Mouse (Mus musculus): ENCODE results near the gene Smpdl3a.

Smpdl3a gene

DNA sequence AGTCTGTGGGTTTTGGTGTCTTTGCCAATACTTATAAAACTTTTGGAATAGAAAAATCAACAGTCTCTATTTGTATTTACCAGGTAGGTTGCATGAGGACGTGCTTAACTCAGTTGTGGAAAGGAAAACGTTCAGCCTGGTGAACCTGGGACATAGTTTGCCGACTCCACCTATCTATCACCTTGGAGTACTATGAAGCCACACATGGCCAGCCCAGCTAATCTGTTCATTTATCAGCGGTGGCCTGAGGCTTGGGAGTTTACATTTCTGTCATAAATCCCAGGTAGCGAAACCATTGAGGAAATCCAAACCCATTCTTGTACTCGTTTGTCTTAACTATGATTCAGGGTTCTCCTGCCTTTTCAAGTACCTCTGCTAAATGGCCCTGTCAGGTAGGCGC, at the start of gene Smpdl3a:
TSS of gene Smpdl3a (plus strand) at position 318 of the 400 bp plus-strand sequence.
- no peak for DNase-seq

- no peak for DNase-seq
Observed at GRCm38 (mm10) chr10:57745452-57745851, 48.7 kb upstream of the Smpdl3a start.

DNA sequence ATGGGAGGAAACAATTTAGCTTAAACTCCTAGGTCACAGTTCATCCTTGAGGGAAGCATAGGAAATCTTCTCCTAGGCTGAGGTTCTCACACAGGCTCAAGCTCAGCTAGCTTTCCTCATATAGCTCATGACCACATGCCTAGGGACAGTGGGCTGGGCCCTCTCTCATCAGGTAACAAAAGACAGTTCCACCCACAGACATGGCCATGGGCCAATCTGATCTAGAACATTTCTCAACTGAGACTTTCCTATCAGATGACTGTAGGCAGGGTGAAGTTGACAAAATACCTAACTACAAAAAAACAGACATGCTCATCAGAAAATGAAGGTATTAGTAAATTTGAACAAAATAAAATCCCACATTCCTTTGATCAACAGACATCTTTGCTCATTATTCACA, 47.0 kb upstream of the Smpdl3a start:
- no peak for DNase-seq

DNA sequence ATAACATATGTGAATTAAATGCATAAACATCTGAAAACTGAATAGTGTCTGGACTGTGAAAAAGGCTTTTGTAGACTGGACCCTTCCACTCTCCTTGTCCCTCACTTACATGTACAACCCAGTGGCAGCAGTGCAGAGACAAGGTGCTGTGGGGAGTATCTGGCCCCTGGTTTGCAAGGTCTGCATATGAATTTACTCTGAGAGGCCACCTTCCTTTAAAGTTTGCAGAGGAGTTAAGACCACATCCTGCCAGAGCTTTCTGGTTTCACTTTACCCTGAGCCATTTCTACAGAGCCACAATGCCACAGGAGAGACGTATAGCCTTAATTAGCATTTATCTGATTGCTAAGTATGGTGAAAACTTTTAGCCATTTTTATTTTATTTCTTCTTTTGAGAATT, 40.8 kb upstream of the Smpdl3a start:
- no peak for DNase-seq

- no peak for DNase-seq
Observed at GRCm38 (mm10) chr10:57755201-57755736, 38.9 kb upstream of the Smpdl3a start.

DNA sequence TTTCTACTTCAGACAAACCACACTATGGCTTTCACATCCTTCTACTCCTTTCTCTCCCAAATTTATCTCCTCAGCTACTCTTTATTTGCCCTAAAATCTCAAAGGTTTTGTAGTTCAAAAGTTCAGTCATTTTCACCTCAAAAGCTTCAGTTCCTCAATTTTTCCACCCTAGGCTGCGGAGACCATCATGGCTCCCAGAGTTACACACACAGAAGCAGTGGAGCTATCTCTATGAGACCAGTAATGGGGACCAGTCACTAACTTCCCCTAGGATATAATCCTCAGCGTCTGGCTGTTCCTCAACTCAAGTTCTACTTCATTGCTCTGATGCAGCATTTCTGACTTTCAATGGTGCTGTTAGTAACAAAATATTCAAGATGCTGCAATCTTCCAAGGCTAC, 35.1 kb upstream of the Smpdl3a start:
- DNase-seq, result no peak

DNA sequence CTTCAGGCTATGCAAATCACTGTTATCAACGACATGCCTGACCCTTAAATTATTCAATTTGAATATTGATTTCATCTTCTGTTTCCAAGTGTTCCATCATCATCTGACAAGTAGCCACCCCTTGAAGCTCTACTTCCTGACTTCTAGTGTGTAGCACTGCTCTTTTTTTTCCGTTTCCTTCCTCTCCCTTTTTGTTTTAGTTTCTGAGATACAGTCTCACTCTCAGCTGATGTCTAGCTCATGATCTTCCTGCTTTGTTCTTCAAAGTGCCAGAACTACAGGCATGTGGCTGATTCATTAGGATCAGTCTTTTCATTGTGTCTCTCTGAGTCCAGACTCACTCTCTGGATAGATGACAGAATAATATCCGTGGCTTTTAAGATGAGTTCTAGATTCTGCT, 33.4 kb upstream of the Smpdl3a start:
- DNase-seq, result no peak

GRCm38 (mm10) chr10:57763044-57763443, 31.1 kb upstream of the Smpdl3a start:
- no peak for DNase-seq

DNA sequence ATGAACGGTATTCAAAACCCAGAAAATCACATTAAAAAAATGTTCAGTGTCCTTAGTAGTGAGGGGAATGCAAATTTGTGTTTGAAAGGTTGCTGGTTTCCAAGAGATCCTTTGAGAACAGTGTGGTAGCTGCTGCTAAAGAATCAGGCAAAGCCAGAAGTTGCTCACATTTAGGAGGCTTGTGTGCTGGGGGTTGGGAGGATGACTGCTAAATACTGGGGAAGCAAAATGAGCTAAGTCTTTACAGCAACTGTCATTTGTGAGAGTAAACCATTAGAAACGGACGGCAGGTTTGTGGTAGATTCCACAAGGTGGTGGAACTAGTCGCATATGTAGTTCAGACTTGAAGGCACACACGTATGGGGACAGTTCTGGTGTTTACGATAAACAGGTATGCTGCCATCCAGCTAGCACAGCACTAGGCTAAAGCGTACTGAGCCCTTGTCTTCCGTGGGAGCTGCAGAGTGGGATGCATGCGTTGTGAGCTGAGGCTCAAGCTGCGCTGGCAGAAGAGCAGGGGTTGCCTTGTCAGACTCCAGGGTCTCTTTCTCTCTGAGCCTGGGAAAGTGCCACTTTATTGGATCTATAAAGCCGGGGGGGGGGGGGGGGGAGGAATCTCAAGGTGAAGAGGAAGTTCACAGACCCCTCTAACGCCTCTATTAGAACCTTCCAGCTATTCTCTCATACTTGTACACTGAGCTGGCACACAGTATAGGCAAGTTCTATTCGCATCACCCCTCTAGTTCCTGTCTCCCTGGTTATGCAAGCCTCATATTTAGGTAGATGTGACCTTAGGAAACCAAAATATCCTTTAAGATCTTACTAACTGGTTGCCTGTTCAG, 10.6 kb upstream of the Smpdl3a start:
- DNase-seq, result peak; percentile 43

GRCm38 (mm10) chr10:57784131-57784875, 9.8 kb upstream of the Smpdl3a start:
- DNase-seq, result peak; percentile 66

GRCm38 (mm10) chr10:57784876-57785150, 9.3 kb upstream of the Smpdl3a start, which contains the start of gene Fabp7:
Fabp7 (plus strand) TSS chr10:57784881.
- no peak for DNase-seq

DNA sequence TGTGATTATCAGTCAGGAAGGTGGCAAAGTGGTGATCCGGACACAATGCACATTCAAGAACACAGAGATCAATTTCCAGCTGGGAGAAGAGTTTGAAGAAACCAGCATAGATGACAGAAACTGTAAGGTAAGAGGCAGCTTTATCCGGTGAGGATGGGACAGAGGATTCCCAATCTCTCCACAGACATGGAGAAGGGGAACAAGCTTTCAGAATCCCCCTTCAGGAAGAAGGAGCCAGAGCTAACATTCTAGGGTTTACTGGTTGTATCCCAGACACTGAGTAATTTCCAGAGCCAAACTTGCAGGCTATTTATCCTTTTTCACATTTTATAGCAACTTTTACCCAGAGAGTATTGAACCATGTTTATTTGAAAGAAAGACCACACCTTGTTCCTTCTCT, 8.6 kb upstream of the Smpdl3a start:
- no peak for DNase-seq

- no peak for DNase-seq
Observed at GRCm38 (mm10) chr10:57792957-57793356, 1.2 kb upstream of the Smpdl3a start.

DNA sequence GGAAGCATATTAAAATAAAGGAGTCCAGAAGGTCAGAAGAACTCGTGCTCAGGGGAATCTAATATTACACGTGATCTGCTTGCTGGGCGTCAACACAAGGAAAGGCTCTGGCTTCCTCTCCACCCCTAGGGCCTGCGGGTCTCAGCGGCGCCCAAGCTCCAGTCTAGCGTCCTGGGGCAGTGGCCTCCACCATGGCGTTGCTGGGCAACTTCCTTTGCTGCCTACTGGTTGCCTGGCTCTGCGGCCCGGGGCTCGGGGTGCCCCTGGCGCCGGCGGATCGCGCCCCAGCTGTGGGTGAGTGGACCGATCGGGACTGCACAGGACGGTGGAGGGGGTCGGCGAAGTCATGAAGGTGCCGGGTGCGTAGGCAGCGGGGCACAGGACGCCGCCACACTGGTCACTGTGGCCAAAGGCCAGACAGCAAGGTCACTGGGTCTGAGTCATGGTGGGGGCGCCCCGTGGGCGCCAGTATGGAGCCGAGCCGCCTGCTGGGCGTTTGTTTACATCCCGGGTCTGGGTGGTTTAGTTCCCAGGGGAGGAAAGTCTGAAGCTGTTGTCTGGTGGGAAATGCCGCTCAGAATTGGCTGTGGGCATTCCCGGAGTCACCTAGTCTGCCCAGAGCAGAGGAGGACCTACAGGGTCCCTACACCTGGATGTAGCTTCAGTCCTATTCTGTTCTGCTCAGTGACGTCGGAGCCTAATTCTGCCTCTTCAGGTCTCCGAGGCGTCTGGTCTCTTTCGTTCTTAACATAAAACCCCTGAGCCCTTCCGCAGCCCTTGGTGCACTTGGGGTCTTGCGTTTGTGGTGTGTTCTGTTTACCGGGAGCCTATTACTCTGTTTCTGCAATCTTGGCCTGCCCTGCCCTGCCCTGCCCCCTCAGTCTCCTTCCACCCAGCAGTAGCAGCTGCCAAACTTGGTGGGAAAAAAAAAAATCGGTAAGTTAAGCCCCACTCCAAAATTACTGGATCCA, 641 bp downstream of the Smpdl3a start:
- peak; percentile 34 for DNase-seq

- DNase-seq, result no peak
Observed at GRCm38 (mm10) chr10:57795542-57795941, 1.4 kb downstream of the Smpdl3a start.

DNA sequence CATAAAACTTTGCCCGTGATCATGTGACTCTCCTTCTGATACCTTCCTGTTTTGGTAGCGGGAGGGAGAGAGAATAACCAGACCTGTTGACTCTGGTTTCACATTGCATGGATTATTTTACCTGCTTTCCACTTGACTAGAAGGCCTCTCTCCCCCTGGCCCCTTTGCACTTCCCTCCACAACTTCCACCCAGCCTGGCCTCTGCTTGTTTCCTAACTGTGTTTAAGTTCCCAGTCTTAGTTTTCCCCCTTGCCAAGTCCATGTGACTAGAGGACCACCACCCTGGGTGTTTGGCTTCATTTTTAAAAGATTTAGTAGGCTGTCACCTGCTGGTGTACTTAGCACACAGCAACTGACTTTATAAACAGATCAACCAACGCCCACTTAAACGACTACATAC, 1.9 kb downstream of the Smpdl3a start:
- no peak for DNase-seq

DNA sequence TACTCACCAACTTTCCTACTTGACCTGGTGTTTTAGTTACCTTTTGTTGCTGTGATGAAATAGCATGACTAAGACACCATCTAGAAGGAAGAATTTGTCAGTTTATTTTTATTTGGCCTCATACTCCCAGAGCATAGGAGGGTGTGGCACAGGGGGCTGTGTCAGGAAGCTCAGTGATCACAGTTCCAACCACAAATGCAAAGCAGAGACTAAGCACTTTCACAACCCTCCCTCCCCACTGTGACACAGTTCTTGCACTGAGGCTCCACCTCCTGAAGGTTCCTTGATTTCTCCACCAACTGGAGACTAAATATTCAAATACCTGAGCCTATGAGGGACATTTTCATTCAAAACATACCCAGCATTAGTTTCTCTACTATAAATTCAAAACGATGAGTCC, 5.4 kb downstream of the Smpdl3a start:
- DNase-seq, result no peak

DNA sequence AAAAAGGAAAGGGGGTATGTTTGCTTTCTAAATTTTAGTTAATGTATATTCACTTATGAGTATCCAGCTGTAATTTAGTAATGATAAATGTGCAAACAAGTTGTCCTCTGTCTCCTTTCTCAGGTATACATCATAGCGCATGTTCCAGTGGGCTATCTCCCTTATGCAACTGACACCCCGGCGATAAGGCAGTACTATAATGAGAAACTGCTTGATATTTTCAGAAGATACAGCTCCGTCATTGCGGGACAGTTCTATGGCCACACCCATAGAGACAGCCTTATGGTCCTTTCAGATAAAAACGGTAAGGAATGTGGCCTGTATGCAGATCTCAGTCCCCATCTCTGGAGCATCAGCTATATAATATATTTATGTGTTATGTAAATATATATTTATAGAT, 13.6 kb downstream of the Smpdl3a start:
- DNase-seq, result no peak

GRCm38 (mm10) chr10:57812161-57812856, 18.2 kb downstream of the Smpdl3a start:
- peak; percentile 26 for DNase-seq

DNA sequence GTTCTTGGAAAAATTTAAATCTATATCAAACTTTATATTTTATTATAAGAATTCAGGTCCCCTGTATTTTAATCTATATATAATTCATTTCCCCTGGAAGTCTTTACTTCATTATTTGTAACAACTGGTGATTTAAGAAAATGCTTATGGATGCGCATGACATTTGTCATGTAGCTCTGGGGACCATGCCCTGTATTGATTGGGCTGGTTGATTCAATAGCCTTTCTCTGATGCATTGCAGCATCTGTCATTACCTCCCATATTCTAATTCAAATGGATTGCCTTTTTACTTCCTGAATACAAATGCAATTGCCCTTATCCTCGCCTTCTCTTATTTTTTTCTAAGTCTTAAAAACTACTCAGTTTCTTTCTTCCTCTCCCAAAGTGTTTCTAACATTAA, 20.2 kb downstream of the Smpdl3a start:
- no peak for DNase-seq

DNA sequence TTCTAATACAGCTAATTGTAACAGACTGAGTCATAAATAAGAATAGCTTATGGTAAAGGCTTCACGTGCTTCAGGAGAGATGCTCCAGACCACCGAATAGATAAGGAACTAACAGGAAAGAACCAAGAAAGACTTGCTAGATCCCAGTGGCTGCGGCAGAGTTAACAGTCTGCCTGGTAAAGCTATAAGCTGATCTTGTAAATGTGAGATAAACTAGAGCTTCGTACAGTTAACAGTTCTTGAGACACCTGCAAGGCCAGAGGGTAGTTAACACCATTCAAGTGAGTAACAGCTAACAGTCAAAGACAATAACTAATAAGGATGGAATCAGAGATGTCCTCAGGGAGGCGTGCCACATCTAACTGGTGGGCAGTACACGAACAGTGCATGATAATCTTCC, 21.7 kb downstream of the Smpdl3a start:
- DNase-seq, result no peak

- DNase-seq, result no peak
Observed at GRCm38 (mm10) chr10:57819209-57819608, 25.1 kb downstream of the Smpdl3a start.
